Mouse (Mus musculus): ENCODE measurements around the gene Itpkc. TPM values are rescaled to one million over a fixed set of nuclear protein-coding genes. Genes with fewer than 3 reads are reported as not detected.

Gene Itpkc
- polyA plus RNA-seq (2015; fragmentation: Illumina TruSeq; extraction: RNeasy Lipid Tissue Mini Kit (QIAGEN cat#74804); ENCODE audit: low read depth, low replicate concordance), result 6.2 TPM

GRCm38 (mm10) chr7:27228281-27228821, at the start of gene Itpkc:
Gene Itpkc, minus strand, starts transcription at chr7:27228661.

GRCm38 (mm10) chr7:27258205-27258899, 29.9 kb upstream of the Itpkc start, which contains the start of gene Numbl:
Gene Numbl, plus strand, starts transcription at chr7:27258433.

GRCm38 (mm10) chr7:27232781-27233281, 4.4 kb upstream of the Itpkc start, which contains the start of gene Coq8b:
Gene Coq8b, plus strand, starts transcription at chr7:27233023.

GRCm38 (mm10) chr7:27195681-27196611, 32.5 kb downstream of the Itpkc start, which contains the start of the genes BC024978 and Snrpa:
Gene BC024978, plus strand, starts transcription at chr7:27195781.
Gene Snrpa, minus strand, starts transcription at chr7:27196271.

DNA sequence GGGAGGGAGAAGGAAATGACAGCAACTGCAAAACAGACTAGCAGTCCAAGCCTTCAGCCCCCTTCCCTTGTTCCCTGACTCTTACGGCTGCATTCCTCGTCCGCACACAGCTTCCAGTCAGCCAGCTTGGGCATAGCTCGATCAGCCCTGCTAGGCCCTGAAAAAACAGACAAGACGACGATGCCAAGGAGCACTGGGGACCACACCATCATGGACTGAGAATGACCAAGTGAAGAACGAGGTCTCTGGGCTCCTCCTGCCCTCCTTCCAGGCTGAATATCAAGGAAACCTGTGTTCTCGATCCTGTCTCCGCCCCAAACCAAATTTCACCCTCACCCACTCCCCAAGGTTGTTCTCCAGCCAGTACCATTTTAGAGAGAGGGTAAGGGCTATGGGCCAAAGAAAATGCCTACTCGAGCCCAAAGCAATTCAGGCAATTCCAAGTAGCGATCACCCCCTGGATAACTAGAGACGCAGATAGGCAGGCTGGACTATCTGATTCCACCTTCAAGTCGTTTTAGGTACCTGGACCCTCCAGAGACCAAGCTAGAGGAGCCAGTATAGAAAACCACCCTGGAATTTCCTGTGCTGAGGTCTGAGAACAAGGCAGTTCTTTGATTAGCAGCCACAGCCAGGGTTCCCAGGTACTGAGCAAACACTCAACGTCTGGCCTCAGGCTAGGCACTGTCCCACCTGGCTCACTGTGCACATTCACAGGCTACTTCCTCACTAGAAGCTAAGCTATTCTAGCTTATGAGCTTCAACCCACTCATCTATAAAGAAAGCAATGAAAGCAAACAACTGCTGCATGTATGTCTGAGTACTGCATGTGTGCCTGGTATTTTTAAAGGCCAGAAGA, 47.4 kb downstream of the Itpkc start, which contains the start of the genes Gm21983 and Mia:
Gene Gm21983 (minus strand): TSS at position 250 of the 859 bp plus-strand sequence.
Gene Mia (minus strand): TSS at position 321 of the 859 bp plus-strand sequence.

GRCm38 (mm10) chr7:27178324-27179216, 49.9 kb downstream of the Itpkc start, which contains the start of gene Rab4b:
Gene Rab4b, minus strand, starts transcription at chr7:27178896.

GRCm38 (mm10) chr7:27166614-27167474, 61.6 kb downstream of the Itpkc start, which contains the start of gene Egln2:
Gene Egln2, minus strand, starts transcription at chr7:27166802.

Other genes with a start within 250 kb of the Itpkc start
- not detected for gene Cyp2a12, start 199.6 kb downstream of the Itpkc start, polyA plus RNA-seq (2015; fragmentation: Illumina TruSeq; extraction: RNeasy Lipid Tissue Mini Kit (QIAGEN cat#74804); ENCODE audit: low read depth, low replicate concordance)
- 0.40 TPM for gene Cyp2f2, start 108.8 kb downstream of the Itpkc start, polyA plus RNA-seq (2015; fragmentation: Illumina TruSeq; extraction: RNeasy Lipid Tissue Mini Kit (QIAGEN cat#74804); ENCODE audit: low read depth, low replicate concordance)
- gene Cyp2t4, start 74.9 kb downstream of the Itpkc start, polyA plus RNA-seq (2015; fragmentation: Illumina TruSeq; extraction: RNeasy Lipid Tissue Mini Kit (QIAGEN cat#74804); ENCODE audit: low read depth, low replicate concordance), result not detected
- gene Egln2, start 61.9 kb downstream of the Itpkc start, polyA plus RNA-seq (2015; fragmentation: Illumina TruSeq; extraction: RNeasy Lipid Tissue Mini Kit (QIAGEN cat#74804); ENCODE audit: low read depth, low replicate concordance), result 83.3 TPM
- 112 TPM for gene Rab4b, start 49.8 kb downstream of the Itpkc start, polyA plus RNA-seq (2015; fragmentation: Illumina TruSeq; extraction: RNeasy Lipid Tissue Mini Kit (QIAGEN cat#74804); ENCODE audit: low read depth, low replicate concordance)
- gene Gm21983, start 47.6 kb downstream of the Itpkc start, polyA plus RNA-seq (2015; fragmentation: Illumina TruSeq; extraction: RNeasy Lipid Tissue Mini Kit (QIAGEN cat#74804); ENCODE audit: low read depth, low replicate concordance), result not detected
- 8.4 TPM for gene Mia, start 47.5 kb downstream of the Itpkc start, polyA plus RNA-seq (2015; fragmentation: Illumina TruSeq; extraction: RNeasy Lipid Tissue Mini Kit (QIAGEN cat#74804); ENCODE audit: low read depth, low replicate concordance)
- 16.5 TPM for gene BC024978, start 32.9 kb downstream of the Itpkc start, polyA plus RNA-seq (2015; fragmentation: Illumina TruSeq; extraction: RNeasy Lipid Tissue Mini Kit (QIAGEN cat#74804); ENCODE audit: low read depth, low replicate concordance)
- gene Snrpa, start 32.4 kb downstream of the Itpkc start, polyA plus RNA-seq (2015; fragmentation: Illumina TruSeq; extraction: RNeasy Lipid Tissue Mini Kit (QIAGEN cat#74804); ENCODE audit: low read depth, low replicate concordance), result 78.9 TPM
- gene Coq8b, start 4.4 kb upstream of the Itpkc start, polyA plus RNA-seq (2015; fragmentation: Illumina TruSeq; extraction: RNeasy Lipid Tissue Mini Kit (QIAGEN cat#74804); ENCODE audit: low read depth, low replicate concordance), result 25.0 TPM
- 57.8 TPM for gene Numbl, start 29.8 kb upstream of the Itpkc start, polyA plus RNA-seq (2015; fragmentation: Illumina TruSeq; extraction: RNeasy Lipid Tissue Mini Kit (QIAGEN cat#74804); ENCODE audit: low read depth, low replicate concordance)
- gene Ltbp4, start 109.0 kb upstream of the Itpkc start, polyA plus RNA-seq (2015; fragmentation: Illumina TruSeq; extraction: RNeasy Lipid Tissue Mini Kit (QIAGEN cat#74804); ENCODE audit: low read depth, low replicate concordance), result 31.2 TPM
- 29.2 TPM for gene Shkbp1, start 127.4 kb upstream of the Itpkc start, polyA plus RNA-seq (2015; fragmentation: Illumina TruSeq; extraction: RNeasy Lipid Tissue Mini Kit (QIAGEN cat#74804); ENCODE audit: low read depth, low replicate concordance)
- not detected for gene Gm20479, start 128.8 kb upstream of the Itpkc start, polyA plus RNA-seq (2015; fragmentation: Illumina TruSeq; extraction: RNeasy Lipid Tissue Mini Kit (QIAGEN cat#74804); ENCODE audit: low read depth, low replicate concordance)
- gene Sptbn4, start 219.0 kb upstream of the Itpkc start, polyA plus RNA-seq (2015; fragmentation: Illumina TruSeq; extraction: RNeasy Lipid Tissue Mini Kit (QIAGEN cat#74804); ENCODE audit: low read depth, low replicate concordance), result 71.8 TPM
- 22.0 TPM for gene Blvrb, start 219.3 kb upstream of the Itpkc start, polyA plus RNA-seq (2015; fragmentation: Illumina TruSeq; extraction: RNeasy Lipid Tissue Mini Kit (QIAGEN cat#74804); ENCODE audit: low read depth, low replicate concordance)
- gene Sertad3, start 245.1 kb upstream of the Itpkc start, polyA plus RNA-seq (2015; fragmentation: Illumina TruSeq; extraction: RNeasy Lipid Tissue Mini Kit (QIAGEN cat#74804); ENCODE audit: low read depth, low replicate concordance), result 4.7 TPM